In the genomic region with DNA sequence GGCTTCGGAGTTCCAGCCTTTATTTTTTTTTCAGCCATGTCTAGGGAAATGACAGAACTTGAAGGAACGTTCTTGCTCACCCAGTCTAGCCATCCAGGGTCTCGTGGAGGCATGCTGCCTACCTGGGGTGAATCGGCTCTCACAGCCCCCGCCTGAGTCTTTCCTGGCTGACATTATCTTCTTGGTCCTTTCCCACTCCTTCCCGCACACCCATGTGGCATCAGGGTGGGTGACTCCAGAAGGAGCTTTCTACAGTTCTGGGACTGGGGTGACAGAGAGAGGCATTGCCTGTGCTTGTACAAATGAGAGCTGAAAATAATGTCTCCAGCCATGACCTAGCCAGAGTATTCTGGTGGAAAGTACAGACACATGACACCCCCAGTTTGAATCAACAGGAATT, we compare ENCODE assay signal across 11 mouse cellular contexts. TPM values are rescaled to one million over a fixed set of nuclear protein-coding genes. Genes with fewer than 3 reads are reported as not detected.
DNase-seq lines count a peak whose midpoint lies in the region; ATAC-seq and TF ChIP-seq lines count a peak whose summit lies in the region.
"Had no signal": no experiment of that assay in that cellular context is flagged by ENCODE, and none has a peak within 500 bp of the region (broad histone marks: within the 10 kb centered on the region; RNA-seq: fewer than 3 reads in every experiment).

No protein-coding gene starts in this region.

- no peak for ATAC-seq in heart, embryonic 11.5 days (replicated peaks; ENCODE audit: insufficient number of reproducible peaks, low FRiP score, low TSS enrichment)
- ATAC-seq in lung, embryonic 15.5 days (ENCODE audit: borderline replicate concordance, extremely low read depth, low FRiP score, low TSS enrichment): no peak
- no peak for ATAC-seq in hindbrain, embryonic 13.5 days (ENCODE audit: low FRiP score)
- ATAC-seq in neural tube, embryonic 13.5 days (ENCODE audit: low read depth): no peak
- ATAC-seq: CD4-positive, CD25-positive, alpha-beta regulatory T cell, adult 4 months had no signal

- peak overlapping the region; percentile 53 for H3K4me2 ChIP-seq in heart, embryonic 11.5 days
- H3K4me2 ChIP-seq in lung, embryonic 15.5 days: peak overlapping the region; percentile 53
- 0 out of 2 replicates have a peak overlapping the region, but pooled peaks have one; percentile 17 for H3K4me2 ChIP-seq in hindbrain, embryonic 13.5 days
- H3K4me2 ChIP-seq in neural tube, embryonic 13.5 days: no peak overlapping the region

- H3K9ac ChIP-seq in heart, embryonic 11.5 days (ENCODE audit: low read depth, low read length): peak overlapping the region; percentile 31
- H3K9ac ChIP-seq in lung, embryonic 15.5 days: 0 out of 2 replicates have a peak overlapping the region, but pooled peaks have one; percentile 3
- H3K9ac ChIP-seq in hindbrain, embryonic 13.5 days: peak overlapping the region; percentile 0; the same call in 1 of the 2 replicates
- H3K9ac ChIP-seq in neural tube, embryonic 13.5 days: no peak overlapping the region

- no peaks in the 10 kb centered on the region for H3K27me3 ChIP-seq in heart, embryonic 11.5 days (ENCODE audit: control insufficient read depth, insufficient read depth, low read length)
- H3K27me3 ChIP-seq in lung, embryonic 15.5 days: no peaks in the 10 kb centered on the region
- H3K27me3 ChIP-seq in hindbrain, embryonic 13.5 days: no peaks in the 10 kb centered on the region
- H3K27me3 ChIP-seq in neural tube, embryonic 13.5 days: no peaks in the 10 kb centered on the region
- no peaks in the 10 kb centered on the region for H3K27me3 ChIP-seq in thymus, adult 2 months (ENCODE audit: control insufficient read depth, insufficient read depth, low read length)

- no peak for TF ChIP-seq CTCF in thymus, adult 2 months (IDR thresholded peaks at IDR 0.05; ENCODE audit: borderline replicate concordance, control insufficient read depth, extremely low read depth, insufficient read depth, low read length, poor library complexity)

- TF ChIP-seq POLR2A in thymus, adult 2 months (IDR thresholded peaks at IDR 0.05; ENCODE audit: control insufficient read depth, extremely low read depth, insufficient read depth, low read length, poor library complexity): no peak

- H3K4me1 ChIP-seq in heart, embryonic 11.5 days (ENCODE audit: control insufficient read depth, insufficient read depth, low read length): peaks cover 86% of the 10 kb centered on the region
- peaks cover 83% of the 10 kb centered on the region for H3K4me1 ChIP-seq in lung, embryonic 15.5 days
- peaks cover 98% of the 10 kb centered on the region for H3K4me1 ChIP-seq in hindbrain, embryonic 13.5 days (replicated peaks)
- H3K4me1 ChIP-seq in neural tube, embryonic 13.5 days (replicated peaks): peaks cover 99% of the 10 kb centered on the region
- H3K4me1 ChIP-seq in thymus, adult 2 months (replicated peaks; ENCODE audit: control insufficient read depth, insufficient read depth, low read length): no peaks in the 10 kb centered on the region
- H3K4me1 ChIP-seq: megakaryocyte, embryonic 14.5 days had no signal

- no peak overlapping the region for H3K4me3 ChIP-seq in heart, embryonic 11.5 days (ENCODE audit: low read depth, low read length)
- no peak overlapping the region for H3K4me3 ChIP-seq in lung, embryonic 15.5 days
- H3K4me3 ChIP-seq in hindbrain, embryonic 13.5 days: no peak overlapping the region
- no peak overlapping the region for H3K4me3 ChIP-seq in neural tube, embryonic 13.5 days
- H3K4me3 ChIP-seq in thymus, adult 2 months (ENCODE audit: control insufficient read depth, insufficient read depth, low read length): no peak overlapping the region
- H3K4me3 ChIP-seq: megakaryocyte, embryonic 14.5 days had no signal

- H3K36me3 ChIP-seq in heart, embryonic 11.5 days (ENCODE audit: control insufficient read depth, insufficient read depth, low read length): no peaks in the 10 kb centered on the region
- H3K36me3 ChIP-seq in lung, embryonic 15.5 days: no peaks in the 10 kb centered on the region
- H3K36me3 ChIP-seq in hindbrain, embryonic 13.5 days: no peaks in the 10 kb centered on the region
- no peaks in the 10 kb centered on the region for H3K36me3 ChIP-seq in neural tube, embryonic 13.5 days
- H3K36me3 ChIP-seq in thymus, adult 2 months (ENCODE audit: control insufficient read depth, insufficient read depth, low read length): no peaks in the 10 kb centered on the region

- H3K27ac ChIP-seq in heart, embryonic 11.5 days (ENCODE audit: low read depth, low read length): peak overlapping the region; percentile 99
- H3K27ac ChIP-seq in lung, embryonic 15.5 days: peak overlapping the region; percentile 95
- peak overlapping the region; percentile 69 for H3K27ac ChIP-seq in hindbrain, embryonic 13.5 days
- peak overlapping the region; percentile 61; the same call in 1 of the 2 replicates for H3K27ac ChIP-seq in neural tube, embryonic 13.5 days (replicated peaks)
- H3K27ac ChIP-seq in thymus, adult 2 months (ENCODE audit: control insufficient read depth, insufficient read depth, low read length): no peak overlapping the region

- no peaks in the 10 kb centered on the region for H3K9me3 ChIP-seq in heart, embryonic 11.5 days (replicated peaks; ENCODE audit: control insufficient read depth, low read length)
- H3K9me3 ChIP-seq in lung, embryonic 15.5 days: no peaks in the 10 kb centered on the region
- no peaks in the 10 kb centered on the region for H3K9me3 ChIP-seq in hindbrain, embryonic 13.5 days
- H3K9me3 ChIP-seq in neural tube, embryonic 13.5 days: no peaks in the 10 kb centered on the region
- H3K9me3 ChIP-seq: megakaryocyte, embryonic 14.5 days had no signal

- WGBS in heart, embryonic 11.5 days (ENCODE audit: insufficient replicate concordance): 39% methylated on average over 6 of the region's 6 CpGs
- WGBS in lung, embryonic 15.5 days: 24% methylated on average over 6 of the region's 6 CpGs
- WGBS in hindbrain, embryonic 13.5 days: 75% methylated on average over 6 of the region's 6 CpGs
- 85% methylated on average over 6 of the region's 6 CpGs for WGBS in neural tube, embryonic 13.5 days
- WGBS in thymus, adult 2 months: 96% methylated on average over 6 of the region's 6 CpGs

- DNase-seq in heart, adult 18-20 months: no peak
- DNase-seq in lung, postnatal 4 days: no peak
- no peak for DNase-seq in thymus, adult 2 months
- no peak for DNase-seq in cerebellum, postnatal 4 days (ENCODE audit: low spot score in 2 of 2)
- DNase-seq: thymus, adult 18-20 months had no signal

RNA-seq across cellular contexts. Expression of a gene that starts 28.0 kb away (rescaled TPM):
- polyA plus RNA-seq in heart, embryonic 11.5 days (2014; fragmentation: Nextera tagmentation; extraction: Ambion mirVana): 19.9 and 24.8 TPM in 2 replicates
- 10 to 100 TPM; 16.9 to 19.2 TPM for total RNA-seq in heart, adult 18-20 months (2021)
- polyA plus RNA-seq in lung, embryonic 15.5 days (2015; fragmentation: Nextera tagmentation; extraction: Ambion mirVana): 20.5 and 21.5 TPM in 2 replicates
- 82.8 and 86.5 TPM in 2 replicates for polyA plus RNA-seq in hindbrain, embryonic 13.5 days (2015; fragmentation: Nextera tagmentation; extraction: Ambion mirVana)
- 92.2 and 99.6 TPM in 2 replicates for polyA plus RNA-seq in neural tube, embryonic 13.5 days (2015; fragmentation: Nextera tagmentation; extraction: Ambion mirVana)
- polyA plus RNA-seq in thymus, adult 2 months (2012; rRNA removed): 17.2 and 19.5 TPM in 2 replicates
